Mouse (Mus musculus): ENCODE measurements at regions not wholly inside any gene's neighbourhood (a gene's known extent, or its start where the extent isn't known, plus 50 kb on each side); places are given as distances from the start of the nearest gene placed in this dataset.

DNA sequence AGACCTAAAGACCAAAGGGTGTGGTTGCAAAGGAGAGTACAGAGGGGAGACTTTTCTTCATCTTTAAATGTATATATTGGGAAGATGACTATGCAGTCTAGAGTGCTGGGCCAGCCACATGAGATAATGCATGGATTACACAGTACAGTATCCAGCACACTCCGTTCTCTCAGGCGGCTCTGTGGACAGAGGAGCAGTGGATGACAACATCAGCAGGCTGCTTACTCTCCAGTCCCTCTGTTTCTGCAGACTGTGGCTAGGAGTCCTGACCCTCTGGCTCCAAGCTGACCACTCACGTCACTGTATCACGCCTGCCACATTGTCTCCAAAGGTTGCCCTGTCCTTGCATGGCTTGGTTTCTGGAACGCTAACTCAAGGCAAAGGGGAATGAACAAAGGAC is 97.2 kb upstream of the Nfe2l3 start:
- no peak for TF ChIP-seq CTCF (IDR thresholded peaks at IDR 0.05; ENCODE audit: insufficient read depth, low read length)
- TF ChIP-seq POLR2A (IDR thresholded peaks at IDR 0.05; ENCODE audit: borderline replicate concordance, extremely low read depth, low read depth, low read length): no peak

Data from lung, adult 2 months (tissue).